Mouse (Mus musculus): ENCODE measurements around the gene Npnt.

The Npnt gene

DNA sequence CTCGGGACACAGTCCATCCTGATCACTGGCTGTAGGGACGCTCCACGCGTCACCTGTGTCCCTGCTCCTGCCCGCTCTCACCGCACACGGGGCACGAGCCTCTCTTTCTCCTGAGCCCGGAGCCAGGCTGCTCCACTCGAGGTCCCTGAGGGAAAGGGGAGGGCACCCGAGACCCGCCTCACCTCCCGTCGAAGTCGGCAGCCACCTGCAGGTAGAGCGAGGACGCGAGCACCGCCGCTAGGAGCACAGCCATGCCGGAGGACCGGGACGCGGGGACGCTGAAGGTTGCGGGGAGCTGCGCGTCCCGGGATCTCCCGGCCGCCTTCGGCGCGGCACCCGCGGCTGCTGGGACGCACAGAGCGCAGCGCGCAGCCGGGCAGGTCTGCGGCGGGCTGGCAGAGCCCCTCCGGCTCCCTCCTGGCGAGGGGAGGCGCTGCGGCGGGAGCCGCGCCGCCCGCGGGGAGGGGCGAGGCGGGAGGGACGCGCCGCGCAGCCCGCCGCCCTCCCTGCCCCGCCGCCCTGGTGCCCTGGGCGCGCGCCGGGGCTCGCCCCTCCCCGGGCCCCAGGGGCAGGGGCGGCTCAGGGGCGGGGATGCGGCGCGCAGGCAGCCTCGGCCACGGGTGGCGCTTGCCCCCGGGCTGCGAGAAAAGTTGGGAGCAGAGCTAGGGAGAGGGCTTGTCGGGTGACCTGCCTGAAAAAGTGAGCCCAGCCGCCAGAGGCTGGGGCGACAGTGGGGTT, at the start of gene Npnt:
Gene Npnt (minus strand): TSS at position 501 of the 738 bp plus-strand sequence.
- DNase-seq (ENCODE audit: low spot score in 2 of 2), result peak in 1 of 2 experiments; percentile 26

DNA sequence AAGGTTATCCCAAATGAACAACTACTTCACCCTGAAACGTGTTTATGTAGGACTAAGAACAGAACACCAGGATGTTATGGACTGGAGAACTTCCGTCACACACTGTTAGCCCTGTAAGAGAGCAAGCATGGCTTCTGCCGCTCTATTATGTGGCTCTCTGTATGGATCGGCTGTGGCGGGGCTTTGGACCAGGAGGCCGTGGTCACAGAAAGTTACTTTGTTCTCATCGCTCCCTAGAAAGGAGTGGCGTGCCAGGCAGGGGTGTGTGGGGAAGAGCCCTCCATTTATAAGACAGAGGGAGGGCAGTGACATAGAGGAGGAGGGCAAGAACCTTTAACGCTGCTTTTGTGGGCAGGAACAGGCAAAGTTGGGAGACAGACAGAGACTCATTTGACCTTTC, 46.2 kb upstream of the Npnt start:
- DNase-seq (ENCODE audit: low spot score in 2 of 2), result no peak

GRCm38 (mm10) chr3:132995904-132996267, 45.8 kb upstream of the Npnt start:
- no peak for DNase-seq (ENCODE audit: low spot score in 2 of 2)

GRCm38 (mm10) chr3:132995172-132995903, 45.2 kb upstream of the Npnt start:
- DNase-seq (ENCODE audit: low spot score in 2 of 2), result no peak

- no peak for DNase-seq (ENCODE audit: low spot score in 2 of 2)
These were observed 36.1 kb upstream of the Npnt start for GRCm38 (mm10) chr3:132986188-132986587.

DNA sequence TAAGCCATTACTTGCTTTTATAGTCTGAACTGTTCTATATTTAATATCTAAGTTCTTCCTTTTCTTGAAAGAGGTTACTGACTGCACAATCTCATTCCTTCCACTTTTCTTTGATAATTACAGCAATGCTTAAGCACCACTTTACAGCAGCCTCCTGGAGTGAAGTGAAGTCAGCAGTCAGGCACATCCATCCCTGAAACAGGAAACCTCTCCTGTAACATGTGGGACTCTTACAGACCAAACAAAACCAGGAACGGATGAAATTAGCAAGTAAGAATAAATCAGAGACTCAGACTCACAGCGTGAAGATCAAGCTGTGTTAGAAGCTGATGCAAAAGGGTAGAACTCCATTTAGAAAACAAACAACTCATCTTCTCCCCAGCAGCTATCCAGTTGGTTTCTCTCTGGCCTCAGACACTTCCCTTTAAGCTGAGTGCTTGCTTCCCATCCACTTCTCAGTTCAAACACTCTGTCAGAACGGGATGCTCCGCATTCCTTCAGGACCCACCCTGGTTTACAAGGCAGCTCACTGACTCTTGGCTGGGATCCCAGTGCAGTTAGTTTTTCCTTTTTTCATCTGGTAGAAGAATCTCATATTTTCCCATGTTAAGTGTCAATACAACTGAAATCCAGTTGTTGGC, 33.9 kb upstream of the Npnt start:
- DNase-seq (ENCODE audit: low spot score in 2 of 2), result peak in 1 of 2 experiments; percentile 58

- DNase-seq (ENCODE audit: low spot score in 2 of 2), result no peak
These were observed 31.9 kb upstream of the Npnt start for GRCm38 (mm10) chr3:132981968-132982367.

DNA sequence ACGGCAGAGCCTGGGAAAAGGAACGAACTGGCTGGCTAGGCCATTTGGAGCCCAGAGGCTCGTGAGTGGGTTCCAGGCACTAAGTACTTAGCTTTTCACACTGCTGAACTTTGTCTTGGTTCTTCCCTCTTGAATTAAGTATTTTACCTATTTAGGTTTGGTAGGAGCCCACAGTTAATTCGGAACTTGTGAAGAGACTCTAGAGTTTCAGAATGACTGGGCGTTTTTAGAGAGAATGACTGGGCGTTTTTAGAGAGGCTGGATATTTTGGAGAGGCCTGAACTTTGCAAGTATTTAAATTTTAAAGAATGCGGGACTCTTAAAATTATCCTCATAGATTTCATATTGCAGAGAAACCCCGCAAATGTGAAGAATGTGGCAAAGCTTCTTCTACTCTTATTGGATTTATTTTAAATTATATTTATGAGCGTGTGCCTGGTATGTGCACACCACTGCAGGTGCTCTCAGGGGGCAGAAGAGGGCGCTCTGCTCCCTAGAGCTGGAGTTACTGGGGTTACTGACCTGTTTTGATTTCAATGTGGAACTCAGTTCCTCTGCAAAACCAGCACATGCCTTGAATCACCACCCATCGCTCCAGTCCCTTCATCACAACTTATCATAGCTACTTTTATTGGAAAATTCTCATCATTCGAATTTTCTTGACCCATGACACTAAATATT, 29.8 kb upstream of the Npnt start:
- DNase-seq (ENCODE audit: low spot score in 2 of 2), result no peak

GRCm38 (mm10) chr3:132966255-132966654, 16.2 kb upstream of the Npnt start:
- DNase-seq (ENCODE audit: low spot score in 2 of 2), result no peak

GRCm38 (mm10) chr3:132964715-132965507, 14.8 kb upstream of the Npnt start:
- no peak for DNase-seq (ENCODE audit: low spot score in 2 of 2)

GRCm38 (mm10) chr3:132962631-132963361, 12.7 kb upstream of the Npnt start:
- no peak for DNase-seq (ENCODE audit: low spot score in 2 of 2)

DNA sequence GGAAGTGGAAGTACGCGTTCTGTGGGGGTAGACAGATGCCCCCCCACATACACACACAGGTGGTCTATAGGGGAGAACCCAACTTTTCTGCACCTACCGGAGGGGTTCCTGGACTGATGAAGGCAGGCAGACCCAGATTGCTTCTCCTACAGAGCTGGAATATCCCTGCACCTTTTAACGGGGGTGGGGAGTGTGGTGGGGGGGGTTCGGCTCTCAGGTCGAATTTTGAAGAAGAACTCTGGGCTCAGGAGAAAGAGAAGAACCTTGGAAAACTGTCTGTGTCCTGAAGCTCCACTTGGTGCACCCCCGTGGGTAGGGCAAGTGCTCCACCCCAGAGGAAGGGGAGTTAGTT, 414 bp upstream of the Npnt start:
- no peak for DNase-seq (ENCODE audit: low spot score in 2 of 2)

DNA sequence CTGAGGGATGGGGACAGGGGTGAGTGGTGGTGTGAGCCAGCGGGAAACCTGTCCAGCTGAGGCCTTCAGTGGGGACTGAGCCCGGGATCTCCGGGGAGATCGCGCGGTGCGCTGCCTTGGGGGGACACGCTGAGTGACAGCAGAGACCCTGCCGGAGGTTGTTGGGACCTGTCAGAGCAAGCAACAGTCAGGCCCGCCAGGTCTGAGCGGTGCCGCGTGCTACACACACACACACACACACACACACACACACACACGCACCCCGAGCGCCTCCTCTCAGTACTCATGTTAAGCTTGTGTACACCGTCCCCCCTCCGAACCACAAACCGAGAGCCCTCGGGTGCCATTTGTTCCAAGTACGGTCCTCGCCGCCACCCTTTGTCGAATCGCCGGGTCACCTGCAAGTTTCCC, 706 bp downstream of the Npnt start:
- DNase-seq (ENCODE audit: low spot score in 2 of 2), result no peak

DNA sequence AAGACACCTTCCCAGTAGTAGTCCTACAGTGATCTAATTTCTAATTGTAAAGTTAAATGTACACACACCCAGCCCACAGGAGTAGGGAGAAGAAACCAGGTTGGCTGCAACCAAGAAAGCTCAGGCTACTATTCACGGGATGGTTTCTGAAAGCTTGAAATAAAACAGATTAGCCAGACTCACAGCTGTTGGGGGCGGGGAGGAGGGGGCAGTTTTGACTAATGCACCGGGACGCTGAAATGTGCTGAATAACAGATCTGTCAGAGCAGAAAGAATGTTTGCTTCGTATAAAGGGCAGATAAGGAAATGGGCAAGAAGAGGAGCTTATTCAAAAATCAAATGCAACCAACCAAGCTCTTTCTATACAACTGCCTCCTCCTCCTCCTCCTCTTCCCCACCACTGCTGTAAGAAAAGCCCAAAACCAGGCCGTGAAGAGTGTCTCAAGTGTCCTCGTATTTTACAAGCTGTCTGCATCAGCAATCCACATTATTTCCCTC, 1.7 kb downstream of the Npnt start:
- DNase-seq (ENCODE audit: low spot score in 2 of 2), result no peak

GRCm38 (mm10) chr3:132946086-132946485, 4.0 kb downstream of the Npnt start:
- no peak for DNase-seq (ENCODE audit: low spot score in 2 of 2)

- DNase-seq (ENCODE audit: low spot score in 2 of 2), result no peak
These were observed 4.4 kb downstream of the Npnt start for GRCm38 (mm10) chr3:132945669-132946068.

DNA sequence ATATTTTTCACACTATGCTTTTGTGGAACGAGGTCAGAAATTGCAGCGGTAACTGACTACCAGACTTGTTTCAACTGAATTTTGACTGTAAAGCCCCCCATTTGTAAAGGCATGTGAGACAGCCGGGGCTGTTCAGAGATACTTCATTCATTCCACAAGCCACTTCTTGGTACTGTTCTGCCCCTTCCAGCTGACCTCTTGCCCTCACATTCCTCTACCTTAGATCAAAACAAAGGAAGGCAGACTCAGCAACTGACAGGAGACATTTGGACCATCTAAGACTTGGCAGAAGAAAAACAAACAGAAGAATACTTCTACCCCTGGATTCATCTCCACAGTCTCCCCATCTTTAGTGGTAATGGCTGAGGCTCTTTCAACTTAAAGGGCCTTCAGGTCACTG, 5.5 kb downstream of the Npnt start:
- DNase-seq (ENCODE audit: low spot score in 2 of 2), result no peak

GRCm38 (mm10) chr3:132944193-132944592, 5.9 kb downstream of the Npnt start:
- no peak for DNase-seq (ENCODE audit: low spot score in 2 of 2)

DNA sequence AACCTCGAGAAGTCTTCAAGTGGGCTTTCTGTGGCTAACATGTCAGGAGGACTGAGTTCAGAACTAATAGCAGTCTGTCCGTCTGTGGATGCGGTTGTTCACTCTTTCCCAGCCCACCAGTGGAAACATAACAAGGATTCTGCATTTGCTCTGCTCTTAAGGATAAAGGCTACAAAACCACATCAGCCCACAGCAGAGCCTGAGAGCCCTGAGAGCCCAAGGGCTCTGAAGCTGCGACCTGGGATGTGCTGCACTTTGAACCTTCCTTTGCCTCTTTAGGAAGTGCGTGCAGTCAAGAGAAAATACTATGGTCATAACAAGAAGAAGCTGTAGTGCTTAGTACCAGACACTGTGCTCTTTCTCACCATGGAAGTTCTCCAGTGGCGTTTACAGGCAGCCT, 7.3 kb downstream of the Npnt start:
- no peak for DNase-seq (ENCODE audit: low spot score in 2 of 2)

DNA sequence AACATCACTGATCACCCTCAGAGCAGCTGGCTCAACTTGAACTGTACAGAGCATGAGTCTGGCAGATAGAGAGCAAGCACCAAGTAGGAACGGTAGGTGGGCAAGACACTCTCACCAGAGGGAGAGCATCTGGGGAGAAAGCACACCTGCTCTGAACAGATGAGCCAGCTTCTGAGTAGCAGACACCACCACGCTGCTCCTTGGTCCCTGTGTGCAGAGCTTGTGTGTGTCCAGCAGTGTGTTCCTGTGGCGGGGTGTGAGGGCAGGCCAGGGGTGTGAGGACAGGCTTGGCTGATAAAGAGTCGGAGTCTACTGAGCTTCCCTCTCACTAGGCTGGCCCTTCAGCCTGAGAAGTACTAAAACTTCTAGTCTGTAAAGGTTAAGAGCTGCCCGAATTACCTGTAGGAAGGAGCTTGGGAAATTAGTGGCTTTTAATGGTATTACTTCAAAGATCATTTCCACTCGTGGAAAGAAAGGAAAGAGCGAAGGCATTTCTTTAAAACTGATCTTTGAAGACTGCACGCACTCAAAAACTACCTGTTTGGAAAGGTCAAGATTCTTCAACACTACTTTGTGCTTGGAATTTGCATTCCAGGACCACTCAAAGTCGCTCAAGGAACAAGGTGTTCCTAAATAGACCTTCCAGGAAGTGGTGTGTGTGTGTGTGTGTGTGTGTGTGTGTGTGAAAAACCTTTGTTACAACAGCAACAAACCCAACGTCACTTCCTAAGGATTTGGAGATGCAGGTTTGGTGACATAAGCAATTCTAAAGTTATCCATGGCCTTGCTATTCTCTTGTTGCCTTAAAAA, 9.7 kb downstream of the Npnt start:
- DNase-seq (ENCODE audit: low spot score in 2 of 2), result no peak

All from urinary bladder, postnatal 4 days (tissue).